15 mouse cellular contexts compared by ENCODE assay signal in the genomic region with DNA sequence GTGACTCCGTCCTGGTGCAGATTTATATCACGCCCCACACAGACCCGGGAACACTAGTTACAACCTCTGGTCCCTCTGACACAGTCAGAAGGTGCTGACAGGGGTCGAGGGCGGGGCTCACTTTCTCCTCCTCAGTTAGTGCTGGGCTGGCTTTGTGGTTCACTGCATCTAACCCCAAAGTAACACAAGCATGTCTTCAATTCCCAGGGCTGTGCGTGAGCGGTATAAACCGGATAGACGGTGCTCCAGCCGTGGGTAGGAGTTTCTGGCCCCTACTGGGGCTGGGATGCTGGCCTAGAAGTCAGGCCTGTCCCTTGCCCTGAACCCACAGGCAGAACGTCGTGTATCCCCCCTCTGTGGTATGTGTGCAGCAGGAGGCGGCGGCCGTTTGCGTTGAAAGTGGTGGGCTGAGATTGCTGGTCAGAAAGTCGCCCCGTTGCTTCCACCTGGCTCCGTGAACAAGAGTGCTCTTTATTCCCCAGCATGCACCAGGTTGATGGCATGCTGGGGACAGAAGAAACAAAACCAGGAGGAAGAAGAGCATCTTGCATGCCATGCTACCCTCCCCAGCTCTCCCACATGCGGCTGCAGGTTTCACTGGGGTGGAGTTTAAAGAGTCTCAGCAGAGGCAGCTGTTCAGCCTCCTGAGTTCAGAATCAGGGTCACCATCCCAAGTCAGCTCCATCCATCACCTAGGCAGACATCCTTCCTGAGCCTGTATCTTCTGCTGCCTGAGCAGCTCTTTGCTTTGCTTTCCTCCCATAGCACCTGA.
A peak's percentile ranks its signal among the peaks of the same experiment; 100 is the strongest.
DNase-seq lines count a peak whose midpoint lies in the region; ATAC-seq and TF ChIP-seq lines count a peak whose summit lies in the region.
"Had no signal": no experiment of that assay in that cellular context is flagged by ENCODE, and none has a peak within 500 bp of the region (broad histone marks: within the 10 kb centered on the region; RNA-seq: fewer than 3 reads in every experiment).

No protein-coding gene starts in this region.

- peaks cover 8% of the 10 kb centered on the region for H3K4me1 ChIP-seq in kidney, embryonic 16.5 days (ENCODE audit: insufficient read depth, low read length)
- no peaks in the 10 kb centered on the region for H3K4me1 ChIP-seq in G1E (ENCODE audit: insufficient read depth, low read depth, low read length)
- peaks cover 9% of the 10 kb centered on the region; the same call in 1 of the 2 replicates for H3K4me1 ChIP-seq in forebrain, embryonic 15.5 days
- H3K4me1 ChIP-seq: forebrain, embryonic 12.5 days; limb, embryonic 12.5 days; liver, embryonic 15.5 days; midbrain, embryonic 12.5 days had no signal

- H3K4me2 ChIP-seq in kidney, embryonic 16.5 days (replicated peaks; ENCODE audit: low read depth, low read length), result peak overlapping the region; percentile 25; the same call in 1 of the 2 replicates
- no peak overlapping the region for H3K4me2 ChIP-seq in forebrain, embryonic 15.5 days (replicated peaks)
- H3K4me2 ChIP-seq: forebrain, embryonic 12.5 days; limb, embryonic 12.5 days; liver, embryonic 15.5 days; midbrain, embryonic 12.5 days had no signal

- no peak overlapping the region for H3K9ac ChIP-seq in kidney, embryonic 16.5 days (replicated peaks; ENCODE audit: low read length)
- H3K9ac ChIP-seq in forebrain, embryonic 15.5 days (replicated peaks), result no peak overlapping the region
- H3K9ac ChIP-seq: forebrain, embryonic 12.5 days; limb, embryonic 12.5 days; liver, embryonic 15.5 days; midbrain, embryonic 12.5 days had no signal

- TF ChIP-seq CTCF in G1E (IDR thresholded peaks at IDR 0.05; ENCODE audit: low read depth, low read length), result no peak

- DNase-seq in kidney, adult 9 months, result no peak
- no peak for DNase-seq in G1E (ENCODE audit: low spot score)
- DNase-seq in embryo, embryonic 10 days (ENCODE audit: low spot score), result peak; percentile 20
- peak; percentile 37 for DNase-seq in kidney, postnatal 14 days
- no peak for DNase-seq in right cerebral cortex, postnatal 10 days (ENCODE audit: low spot score in 2 of 2)
- DNase-seq: cerebellum, adult 9-10 months had no signal

- no peak overlapping the region for H3K4me3 ChIP-seq in kidney, embryonic 16.5 days (ENCODE audit: low read length)
- H3K4me3 ChIP-seq in G1E (ENCODE audit: low read depth, low read length), result peak overlapping the region; percentile 20; the same call in 1 of the 2 replicates
- H3K4me3 ChIP-seq in forebrain, embryonic 15.5 days, result no peak overlapping the region
- H3K4me3 ChIP-seq: forebrain, embryonic 12.5 days; left cerebral cortex, adult 2 months; limb, embryonic 12.5 days; liver, embryonic 15.5 days; midbrain, embryonic 12.5 days had no signal

- WGBS in kidney, embryonic 16.5 days, result 28% methylated on average over 20 of the region's 20 CpGs
- WGBS in forebrain, embryonic 15.5 days, result 85% methylated on average over 20 of the region's 20 CpGs

- H3K36me3 ChIP-seq in kidney, embryonic 16.5 days (ENCODE audit: insufficient read depth, low read length), result no peaks in the 10 kb centered on the region
- H3K36me3 ChIP-seq in G1E (replicated peaks), result no peaks in the 10 kb centered on the region
- no peaks in the 10 kb centered on the region for H3K36me3 ChIP-seq in forebrain, embryonic 15.5 days
- H3K36me3 ChIP-seq: forebrain, embryonic 12.5 days; limb, embryonic 12.5 days; liver, embryonic 15.5 days; midbrain, embryonic 12.5 days had no signal

- H3K27ac ChIP-seq in kidney, embryonic 16.5 days (ENCODE audit: low read length), result no peak overlapping the region
- H3K27ac ChIP-seq in forebrain, embryonic 15.5 days (replicated peaks), result no peak overlapping the region
- H3K27ac ChIP-seq: forebrain, embryonic 12.5 days; left cerebral cortex, adult 2 months; limb, embryonic 12.5 days; liver, embryonic 15.5 days; midbrain, embryonic 12.5 days had no signal

- no peaks in the 10 kb centered on the region for H3K27me3 ChIP-seq in kidney, embryonic 16.5 days (ENCODE audit: insufficient read depth, low read length)
- no peaks in the 10 kb centered on the region for H3K27me3 ChIP-seq in G1E (ENCODE audit: insufficient read depth, low read length)
- no peaks in the 10 kb centered on the region for H3K27me3 ChIP-seq in forebrain, embryonic 15.5 days
- H3K27me3 ChIP-seq: forebrain, embryonic 12.5 days; limb, embryonic 12.5 days; liver, embryonic 15.5 days; midbrain, embryonic 12.5 days had no signal

- ATAC-seq in kidney, embryonic 16.5 days (ENCODE audit: low FRiP score, low TSS enrichment), result peak; percentile 92
- ATAC-seq in G1E (ENCODE audit: extremely low read depth, insufficient number of reproducible peaks, low FRiP score, poor library complexity, severe bottlenecking), result no peak
- ATAC-seq in forebrain, embryonic 15.5 days (replicated peaks), result no peak
- ATAC-seq: CD4-positive, CD25-positive, alpha-beta regulatory T cell, adult 4 months; hindbrain, embryonic 16.5 days had no signal

- H3K9me3 ChIP-seq in kidney, embryonic 16.5 days (ENCODE audit: low read length), result no peaks in the 10 kb centered on the region
- H3K9me3 ChIP-seq in G1E (replicated peaks), result peaks cover 62% of the 10 kb centered on the region
- no peaks in the 10 kb centered on the region for H3K9me3 ChIP-seq in forebrain, embryonic 15.5 days
- H3K9me3 ChIP-seq: forebrain, embryonic 12.5 days; limb, embryonic 12.5 days; liver, embryonic 15.5 days; midbrain, embryonic 12.5 days had no signal

Comparison
In these comparisons a context has a peak if more than half of its experiments do, and no peak if none do; other contexts are left out.
1. DNase-seq: peak in embryo, embryonic 10 days (single experiment) and kidney, postnatal 14 days (single experiment); none in kidney, adult 9 months (single experiment), G1E (single experiment) and right cerebral cortex, postnatal 10 days (0 of 2).